Mouse (Mus musculus) hematopoietic stem cell, adult 5-6 weeks (primary cell): ENCODE results near the gene Sclt1. TPM values are rescaled to one million over a fixed set of nuclear protein-coding genes. Genes with fewer than 3 reads are reported as not detected.
A peak's percentile ranks its signal among the peaks of the same experiment; 100 is the strongest.
"Not testable (repeated sequence)": the region's sequence is repeated elsewhere in the genome, so short reads cannot be mapped to it uniquely, and the experiment has no call there.

Experiments
- ATAC-seq, 2 experiments: fragments of 125-278 bp in 1 of 2; replicated peaks in 1 of 2; 2 replicates each; pipeline ENCODE4 v1.8.0; 2016 to 2017; ENCODE audit warnings: inconsistent platforms in 2 of 2, mild to moderate bottlenecking in 2 of 2, moderate number of reproducible peaks in 2 of 2, low read depth in 1 of 2, moderate TSS enrichment in 1 of 2; ENCODE audit not compliant: low FRiP score in 2 of 2, poor library complexity in 2 of 2, severe bottlenecking in 2 of 2, insufficient read depth in 1 of 2, low TSS enrichment in 1 of 2
- total RNA-seq: library from RNA; stranded (forward); fragments of 172-1452, 232-1000 nt; gene quantifications from 2 replicates; pipeline ENCODE4 v1.2.3, GENCODE M21; 2017

The Sclt1 gene
- total RNA-seq, result 24.8 and 26.0 TPM in 2 replicates

GRCm38 (mm10) chr3:41742278-41742934, at the start of gene Sclt1, which contains the start of gene D3Ertd751e:
Sclt1 (minus strand) TSS chr3:41742514.
D3Ertd751e (plus strand) TSS chr3:41742611.
- peak; percentile 99 to 100 for ATAC-seq

- no peak for ATAC-seq
Measured at GRCm38 (mm10) chr3:41762091-41762490, 19.8 kb upstream of the Sclt1 start.

GRCm38 (mm10) chr3:41754556-41754955, 12.2 kb upstream of the Sclt1 start:
- no peak for ATAC-seq

GRCm38 (mm10) chr3:41743436-41743835, 1.1 kb upstream of the Sclt1 start:
- no peak for ATAC-seq

- peak in 1 of 2 experiments; percentile 3; a peak in 1 of 4 replicates for ATAC-seq
Measured at GRCm38 (mm10) chr3:41741601-41742277, 575 bp downstream of the Sclt1 start.

GRCm38 (mm10) chr3:41695681-41696080, 46.6 kb downstream of the Sclt1 start:
- ATAC-seq, result no peak

GRCm38 (mm10) chr3:41692440-41693142, 49.7 kb downstream of the Sclt1 start:
- no peak for ATAC-seq

GRCm38 (mm10) chr3:41690114-41690640, 52.1 kb downstream of the Sclt1 start:
- not testable (repeated sequence) for ATAC-seq

GRCm38 (mm10) chr3:41686396-41686795, 55.9 kb downstream of the Sclt1 start:
- no peak for ATAC-seq

GRCm38 (mm10) chr3:41682084-41682483, 60.2 kb downstream of the Sclt1 start:
- ATAC-seq, result no peak

- no peak for ATAC-seq
Measured at GRCm38 (mm10) chr3:41676648-41677047, 65.7 kb downstream of the Sclt1 start.

- no peak for ATAC-seq
Measured at GRCm38 (mm10) chr3:41674778-41675177, 67.5 kb downstream of the Sclt1 start.

- ATAC-seq, result no peak
Measured at GRCm38 (mm10) chr3:41655642-41656041, 86.7 kb downstream of the Sclt1 start.

GRCm38 (mm10) chr3:41620971-41621370, 121.3 kb downstream of the Sclt1 start:
- ATAC-seq, result no peak

- ATAC-seq, result peak in 1 of 2 experiments; percentile 29; a peak in 1 of 4 replicates
Measured at GRCm38 (mm10) chr3:41618488-41618887, 123.8 kb downstream of the Sclt1 start.

GRCm38 (mm10) chr3:41618036-41618435, 124.3 kb downstream of the Sclt1 start:
- ATAC-seq, result no peak

GRCm38 (mm10) chr3:41614230-41614985, 127.9 kb downstream of the Sclt1 start:
- no peak for ATAC-seq
